Mouse (Mus musculus) small intestine, adult 2 months (tissue): ENCODE results near the gene Dclk1.

Experiments
- CTCF ChIP-seq: fragments of 200-500 bp; IDR thresholded peaks from 2 replicates; pipeline ENCODE4 v1.5.1; 2012; ENCODE audit warnings: low read depth, mild to moderate bottlenecking, control low read depth, inconsistent platforms, low read length, moderate library complexity, mixed read lengths; ENCODE audit not compliant: insufficient replicate concordance, insufficient read length; ENCODE audit errors: extremely low read depth
- POLR2A ChIP-seq: fragments of 200-500 bp; IDR thresholded peaks from 2 replicates; pipeline ENCODE4 v1.6.1; 2012; ENCODE audit warnings: low read depth, mild to moderate bottlenecking, control low read depth, inconsistent platforms, low read length, moderate library complexity

DNA sequence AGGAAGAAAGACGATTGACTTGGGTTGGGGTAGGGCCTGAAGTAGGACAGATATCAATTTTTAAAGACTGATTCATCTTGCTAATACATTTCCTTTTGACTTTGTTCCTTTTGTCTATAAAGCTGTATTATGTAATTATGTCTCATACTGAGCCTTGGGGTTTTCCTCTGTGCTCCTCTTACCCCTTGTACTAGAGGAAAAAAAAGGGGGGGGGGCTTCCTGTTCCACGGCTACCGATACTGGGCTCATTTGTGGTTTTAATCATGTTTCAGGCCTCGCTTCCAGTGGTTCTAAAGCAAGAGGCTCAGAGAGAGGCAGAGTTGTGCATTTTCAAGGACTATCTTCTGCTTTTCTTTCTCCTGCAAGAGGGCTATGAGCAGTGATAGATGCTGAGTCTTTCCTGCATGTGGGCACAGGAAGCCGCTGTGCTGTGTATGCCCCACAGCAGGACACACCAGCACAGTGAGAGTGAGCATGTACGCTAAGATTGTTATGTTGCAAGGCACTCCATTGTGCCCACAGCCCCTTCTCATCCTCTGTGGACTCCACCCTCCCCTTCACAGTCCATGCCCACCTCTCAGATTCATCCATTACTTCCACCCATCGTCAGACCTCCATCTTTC, 196.8 kb downstream of the Dclk1 start:
- TF ChIP-seq CTCF (no peak), POLR2A (no peak)
